Mouse (Mus musculus) neural tube, embryonic 15.5 days (tissue): ENCODE measurements around the gene Efcab5. TPM values are rescaled to one million over a fixed set of nuclear protein-coding genes. Genes with fewer than 3 reads are reported as not detected.

Experiments
- ATAC-seq: fragments of 200-750 bp; cut with Nextera tagmentation; 2 replicates; pipeline ENCODE4 v1.8.0; 2017; ENCODE audit warnings: mild to moderate bottlenecking, moderate TSS enrichment, moderate library complexity; ENCODE audit not compliant: low FRiP score
- H3K27ac ChIP-seq: fragments of 300-500 bp; sonication (generic); replicated peaks from 2 replicates; pipeline ENCODE4 v1.5.1; 2015; ENCODE audit warnings: mild to moderate bottlenecking, inconsistent platforms
- H3K27me3 ChIP-seq: fragments of 300-500 bp; sonication (generic); replicated peaks from 2 replicates; pipeline ENCODE4 v1.6.1; 2015; ENCODE audit warnings: inconsistent platforms
- H3K36me3 ChIP-seq: fragments of 300-500 bp; sonication (generic); 2 replicates; pipeline ENCODE4 v1.6.1; 2015; ENCODE audit warnings: inconsistent platforms
- H3K4me1 ChIP-seq: fragments of 300-500 bp; sonication (generic); 2 replicates; pipeline ENCODE4 v1.6.1; 2015; ENCODE audit warnings: inconsistent platforms
- H3K4me2 ChIP-seq: fragments of 300-500 bp; sonication (generic); 2 replicates; pipeline ENCODE4 v1.6.1; 2015; ENCODE audit warnings: inconsistent platforms, mild to moderate bottlenecking, moderate library complexity
- H3K4me3 ChIP-seq: fragments of 300-500 bp; sonication (generic); replicated peaks from 2 replicates; pipeline ENCODE4 v1.5.1; 2015; ENCODE audit warnings: mild to moderate bottlenecking, inconsistent platforms
- H3K9ac ChIP-seq: fragments of 300-500 bp; sonication (generic); replicated peaks from 2 replicates; pipeline ENCODE4 v1.6.1; 2015; ENCODE audit warnings: mild to moderate bottlenecking, inconsistent platforms
- H3K9me3 ChIP-seq: fragments of 300-500 bp; sonication (generic); replicated peaks from 2 replicates; pipeline ENCODE4 v1.6.1; 2016; ENCODE audit warnings: inconsistent platforms
- WGBS: fragments of 180-500 bp; shearing (Covaris S2); methylation state at CpG from one replicate; pipeline ENCODE4 v1.1.7; 2015; ENCODE audit warnings: mixed read lengths; 5-methylcytosine and 5-hydroxymethylcytosine counted together
- polyA plus RNA-seq: library from polyadenylated mRNA; unstranded; fragments of >200 nt; fragmentation: Nextera tagmentation; extraction: Ambion mirVana; gene quantifications from 2 replicates; pipeline ENCODE4 v1.2.1, GENCODE M21; 2015

Gene Efcab5
- polyA plus RNA-seq, 1 experiment from 2014 or later, result 0.77 TPM

DNA sequence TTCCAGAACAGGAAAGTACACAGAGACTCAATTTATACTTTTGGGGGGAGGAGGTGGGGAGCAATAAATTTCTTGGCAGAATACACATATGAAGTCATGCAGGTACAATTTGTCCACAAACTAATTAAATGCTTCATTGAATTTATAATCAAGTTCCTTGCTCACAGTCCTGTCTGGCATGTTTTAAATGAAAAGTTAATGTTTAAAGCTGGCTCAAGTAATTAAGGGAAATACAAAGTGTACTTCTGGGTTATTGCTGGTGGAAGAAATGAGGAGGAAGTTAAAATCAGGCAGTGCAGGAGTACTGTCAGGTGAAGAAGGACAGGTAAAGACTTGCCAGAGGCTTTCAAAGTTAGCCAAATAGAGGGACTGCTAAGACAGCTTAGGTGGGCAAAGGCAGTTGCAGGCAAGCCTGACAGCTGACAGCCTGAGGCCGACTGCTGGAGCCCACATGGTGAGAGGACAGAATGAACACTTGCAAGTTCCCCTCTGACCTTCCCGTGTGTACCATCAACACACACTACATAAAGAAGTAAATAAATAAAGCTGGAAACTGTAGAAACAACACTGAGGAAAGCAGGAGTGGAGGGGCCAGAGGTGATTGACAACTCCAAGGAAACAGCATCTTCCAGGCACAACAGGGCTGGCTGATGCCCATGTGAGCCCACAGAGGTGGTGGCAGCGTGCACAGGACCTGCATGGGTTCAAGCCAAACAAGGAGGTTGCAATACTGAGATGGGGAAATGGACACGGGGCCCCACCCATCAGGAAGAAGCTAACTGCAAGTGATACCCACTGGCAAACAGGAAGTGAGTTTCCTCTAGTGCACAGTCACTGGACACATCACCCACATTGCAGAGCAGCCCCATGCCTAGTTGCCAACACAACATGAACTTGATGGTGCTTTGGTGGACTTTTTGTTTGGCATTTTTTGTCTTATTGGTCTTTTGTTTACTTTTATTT, 7.7 kb upstream of the Efcab5 start:
- H3K27me3 ChIP-seq, result 0 out of 2 replicates have a peak, but pooled peaks cover 4% of the 10 kb centered on the region
- no peak for ATAC-seq
- H3K4me1 ChIP-seq, result 0 out of 2 replicates have a peak, but pooled peaks cover 4% of the 10 kb centered on the region
- WGBS, result 43% methylated on average over 4 of the region's 4 CpGs
- H3K27ac ChIP-seq, result no peak overlapping the region
- no peaks in the 10 kb centered on the region for H3K9me3 ChIP-seq
- H3K4me2 ChIP-seq, result no peak overlapping the region
- no peak overlapping the region for H3K9ac ChIP-seq
- H3K36me3 ChIP-seq, result no peaks in the 10 kb centered on the region
- H3K4me3 ChIP-seq, result no peak overlapping the region

DNA sequence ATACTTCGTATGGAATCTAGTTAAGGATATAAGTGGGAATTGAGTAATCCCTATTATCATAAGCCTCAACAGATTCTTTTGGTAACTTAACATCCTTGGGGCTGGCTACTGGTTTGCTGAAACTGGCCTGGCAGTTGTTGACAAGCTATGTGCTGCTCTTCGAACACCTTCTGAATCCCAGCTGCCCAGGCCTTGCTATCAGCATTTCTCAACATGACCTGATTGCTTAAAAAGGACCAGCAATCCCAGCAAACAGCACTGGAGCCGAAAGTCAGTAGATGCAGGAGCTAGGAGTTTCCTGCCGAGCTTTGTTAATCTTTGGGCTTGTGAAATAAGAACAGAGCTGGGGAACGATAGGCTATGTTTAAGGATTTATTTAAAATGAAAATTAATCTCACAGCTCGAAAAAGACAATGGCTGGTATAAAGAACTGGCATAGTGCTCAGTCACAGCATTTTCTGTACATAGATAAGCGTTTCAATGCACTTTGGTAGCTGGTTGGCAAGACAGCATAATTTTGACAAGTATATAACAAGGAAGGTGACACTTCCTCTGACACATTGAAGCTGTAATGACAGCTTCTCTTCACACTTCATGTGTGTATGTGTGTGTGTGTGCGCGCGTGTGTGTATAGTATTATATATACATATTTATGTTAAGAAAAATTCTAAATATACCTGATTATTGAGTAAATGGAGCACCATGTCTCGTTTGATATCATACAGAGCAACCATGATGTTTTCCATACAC, 6.8 kb upstream of the Efcab5 start:
- no peak overlapping the region for H3K9ac ChIP-seq
- WGBS, result 81% methylated on average over 11 of the region's 11 CpGs
- H3K27ac ChIP-seq, result no peak overlapping the region
- no peak overlapping the region for H3K4me3 ChIP-seq
- H3K27me3 ChIP-seq, result 0 out of 2 replicates have a peak, but pooled peaks cover 4% of the 10 kb centered on the region
- 0 out of 2 replicates have a peak, but pooled peaks cover 4% of the 10 kb centered on the region for H3K4me1 ChIP-seq
- H3K36me3 ChIP-seq, result no peaks in the 10 kb centered on the region
- no peak overlapping the region for H3K4me2 ChIP-seq
- H3K9me3 ChIP-seq, result no peaks in the 10 kb centered on the region
- ATAC-seq, result no peak

DNA sequence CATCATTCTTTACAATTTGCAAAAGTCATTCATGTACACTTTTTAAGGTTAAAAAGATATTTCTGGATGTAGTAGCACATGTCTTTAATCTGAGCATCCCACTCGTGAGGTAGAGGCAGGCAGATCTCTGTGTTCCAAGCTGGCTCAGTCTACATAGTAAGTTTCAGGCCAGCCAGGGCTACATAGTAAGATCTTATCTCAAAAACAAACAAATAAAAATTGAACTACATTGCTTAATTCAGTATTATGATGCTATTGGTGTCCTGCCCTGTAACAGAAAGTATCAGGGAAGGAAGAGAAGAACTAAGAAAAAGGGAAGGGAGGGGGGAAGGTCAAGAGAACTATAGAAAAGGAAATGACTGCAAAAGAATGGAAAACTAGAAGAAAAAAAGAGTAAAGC, 6.0 kb upstream of the Efcab5 start:
- no peak overlapping the region for H3K27ac ChIP-seq
- no peak overlapping the region for H3K9ac ChIP-seq
- no peaks in the 10 kb centered on the region for H3K9me3 ChIP-seq
- 0 out of 2 replicates have a peak, but pooled peaks cover 4% of the 10 kb centered on the region for H3K27me3 ChIP-seq
- H3K4me1 ChIP-seq, result 0 out of 2 replicates have a peak, but pooled peaks cover 4% of the 10 kb centered on the region
- 70% methylated on average over 1 of the region's 1 CpGs for WGBS
- no peaks in the 10 kb centered on the region for H3K36me3 ChIP-seq
- no peak overlapping the region for H3K4me2 ChIP-seq
- H3K4me3 ChIP-seq, result no peak overlapping the region
- ATAC-seq, result no peak

DNA sequence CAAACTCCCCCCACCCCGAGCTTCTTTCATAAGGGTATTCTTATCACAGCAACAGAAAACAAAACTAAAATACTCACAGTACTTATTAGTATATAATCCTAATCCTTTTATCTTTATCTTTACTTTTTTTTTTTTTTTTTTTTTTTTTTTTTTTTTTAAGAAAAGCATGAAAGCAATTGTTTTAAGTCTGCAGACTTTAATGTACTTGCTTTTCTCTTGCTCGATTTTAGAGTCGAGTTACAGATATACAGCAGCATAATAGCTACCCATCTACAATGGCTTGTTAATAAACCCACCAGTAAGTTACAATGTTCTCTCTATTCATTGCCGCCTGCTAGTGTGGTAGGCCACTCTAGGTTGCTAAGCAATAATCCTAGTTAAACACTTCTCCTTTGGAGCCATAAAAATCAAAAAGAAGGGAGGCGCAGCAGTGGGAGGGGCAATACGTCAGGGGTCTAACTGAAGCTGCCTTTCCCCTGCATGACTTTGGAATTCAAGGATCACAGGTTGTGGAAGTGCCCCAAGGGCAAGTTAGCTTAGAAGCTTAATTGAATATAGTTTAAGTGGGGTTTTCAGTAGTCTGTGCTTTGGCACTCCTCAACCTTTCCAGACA, 5.3 kb upstream of the Efcab5 start:
- no peak for ATAC-seq

DNA sequence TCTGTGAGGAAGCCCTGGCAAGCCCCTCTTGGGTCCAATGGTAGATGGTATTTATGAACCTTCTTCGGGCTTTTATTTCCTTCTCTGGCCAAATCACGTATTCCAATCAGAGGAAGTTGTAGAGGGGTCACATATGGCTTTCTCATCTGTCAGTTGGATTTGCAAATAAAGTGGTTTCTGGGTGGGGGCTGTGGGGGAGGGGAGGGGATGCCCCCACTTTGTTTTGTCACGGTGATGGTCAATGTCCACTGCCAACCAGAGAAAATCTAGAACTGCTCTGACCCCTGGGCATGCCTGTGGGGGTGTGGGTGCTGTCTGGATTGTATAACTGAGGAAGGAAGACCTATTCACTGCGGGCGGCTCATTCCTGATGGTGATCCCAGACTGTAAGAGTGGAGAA, 4.6 kb upstream of the Efcab5 start:
- 43% methylated on average over 5 of the region's 5 CpGs for WGBS
- no peak overlapping the region for H3K4me3 ChIP-seq

More for the DNA sequence above, 5.3 kb upstream of the Efcab5 start:
- H3K27ac ChIP-seq, result no peak overlapping the region
- no peak overlapping the region for H3K4me3 ChIP-seq
- no peak overlapping the region for H3K9ac ChIP-seq
- H3K27me3 ChIP-seq, result 0 out of 2 replicates have a peak, but pooled peaks cover 4% of the 10 kb centered on the region
- WGBS, result 16% methylated on average over 6 of the region's 6 CpGs
- H3K4me1 ChIP-seq, result 0 out of 2 replicates have a peak, but pooled peaks cover 4% of the 10 kb centered on the region
- H3K36me3 ChIP-seq, result no peaks in the 10 kb centered on the region
- H3K9me3 ChIP-seq, result no peaks in the 10 kb centered on the region
- no peak overlapping the region for H3K4me2 ChIP-seq

DNA sequence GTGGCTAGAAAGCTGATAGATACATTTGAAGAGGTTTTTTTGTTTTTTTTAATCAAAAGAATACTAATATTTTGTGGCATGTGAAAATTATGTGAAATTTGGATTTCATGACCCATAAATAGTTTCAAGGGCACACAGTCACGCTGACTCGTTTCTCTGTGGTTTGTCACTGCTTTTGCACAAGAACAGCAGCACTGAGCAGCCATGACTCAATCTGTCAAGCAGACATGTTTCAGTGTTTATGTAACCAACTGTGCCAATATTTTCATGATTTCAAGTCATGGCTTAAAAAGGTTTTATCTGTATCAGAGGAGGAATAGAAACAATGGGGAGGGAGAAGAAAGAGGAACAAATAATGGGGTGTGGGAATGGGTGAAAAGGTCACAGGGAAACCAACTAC, 3.8 kb downstream of the Efcab5 start:
- Histone ChIP-seq H3K27ac (no peak overlapping the region), H3K9me3 (no peaks in the 10 kb centered on the region), H3K4me2 (no peak overlapping the region), H3K9ac (no peak overlapping the region), H3K27me3 (no peaks in the 10 kb centered on the region), H3K4me3 (no peak overlapping the region), H3K4me1 (peaks cover 6% of the 10 kb centered on the region; the same call in 1 of the 2 replicates), H3K36me3 (no peaks in the 10 kb centered on the region)
- ATAC-seq, result no peak
- WGBS, result 65% methylated on average over 2 of the region's 2 CpGs

More for the DNA sequence above, 4.6 kb upstream of the Efcab5 start:
- H3K27ac ChIP-seq, result no peak overlapping the region
- no peak overlapping the region for H3K9ac ChIP-seq
- 0 out of 2 replicates have a peak, but pooled peaks cover 4% of the 10 kb centered on the region for H3K4me1 ChIP-seq
- no peaks in the 10 kb centered on the region for H3K9me3 ChIP-seq
- no peak overlapping the region for H3K4me2 ChIP-seq
- H3K36me3 ChIP-seq, result no peaks in the 10 kb centered on the region
- 0 out of 2 replicates have a peak, but pooled peaks cover 4% of the 10 kb centered on the region for H3K27me3 ChIP-seq
- ATAC-seq, result no peak

DNA sequence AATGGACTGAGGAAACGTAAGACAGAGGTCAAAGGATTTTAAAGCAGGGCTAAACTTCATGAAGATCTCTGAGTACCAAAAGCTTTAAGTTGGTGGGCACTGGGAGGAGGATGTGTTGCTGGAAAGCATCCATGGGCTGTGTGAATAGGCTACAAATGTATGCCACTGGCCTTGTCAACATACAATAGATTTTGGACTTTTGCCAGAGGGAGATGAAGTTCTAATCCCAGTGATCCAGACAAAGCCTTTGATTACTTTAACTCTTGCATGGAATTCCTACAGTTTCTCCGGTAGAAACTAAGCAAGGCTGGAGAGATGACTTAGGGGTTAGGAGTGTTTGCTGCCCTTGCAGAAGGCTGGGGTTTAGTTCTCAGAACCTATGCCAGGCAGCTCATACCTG, 6.2 kb downstream of the Efcab5 start:
- H3K27ac ChIP-seq, result no peak overlapping the region
- H3K36me3 ChIP-seq, result no peaks in the 10 kb centered on the region
- H3K9me3 ChIP-seq, result no peaks in the 10 kb centered on the region
- H3K27me3 ChIP-seq, result no peaks in the 10 kb centered on the region
- H3K4me1 ChIP-seq, result peaks cover 6% of the 10 kb centered on the region; the same call in 1 of the 2 replicates
- H3K9ac ChIP-seq, result no peak overlapping the region
- WGBS, result 42% methylated on average over 2 of the region's 2 CpGs
- H3K4me3 ChIP-seq, result no peak overlapping the region
- no peak overlapping the region for H3K4me2 ChIP-seq
- ATAC-seq, result no peak

DNA sequence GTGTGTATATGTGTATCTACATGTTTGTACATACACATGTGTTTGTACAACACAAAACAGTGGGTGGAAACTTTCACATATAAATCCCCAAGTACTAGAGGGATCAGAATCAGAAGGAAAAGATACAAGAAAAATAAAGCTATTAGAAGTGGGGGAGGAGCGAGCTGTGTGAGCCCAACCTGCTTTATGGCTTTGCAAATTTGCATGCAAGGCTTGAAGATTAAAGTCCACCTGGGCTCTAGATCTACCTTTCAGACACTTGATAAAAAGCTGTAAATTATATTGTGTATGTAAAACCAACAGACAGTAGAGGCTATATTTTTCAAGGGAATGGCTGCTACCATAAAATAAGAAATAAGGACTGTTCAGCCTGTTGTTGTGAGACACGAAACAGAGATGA, 6.7 kb downstream of the Efcab5 start:
- H3K4me3 ChIP-seq, result no peak overlapping the region
- no peak for ATAC-seq
- H3K9ac ChIP-seq, result no peak overlapping the region
- H3K27me3 ChIP-seq, result no peaks in the 10 kb centered on the region
- no peak overlapping the region for H3K27ac ChIP-seq
- no peaks in the 10 kb centered on the region for H3K36me3 ChIP-seq
- WGBS, result 58% methylated on average over 2 of the region's 2 CpGs
- peaks cover 6% of the 10 kb centered on the region; the same call in 1 of the 2 replicates for H3K4me1 ChIP-seq
- no peak overlapping the region for H3K4me2 ChIP-seq
- no peaks in the 10 kb centered on the region for H3K9me3 ChIP-seq

DNA sequence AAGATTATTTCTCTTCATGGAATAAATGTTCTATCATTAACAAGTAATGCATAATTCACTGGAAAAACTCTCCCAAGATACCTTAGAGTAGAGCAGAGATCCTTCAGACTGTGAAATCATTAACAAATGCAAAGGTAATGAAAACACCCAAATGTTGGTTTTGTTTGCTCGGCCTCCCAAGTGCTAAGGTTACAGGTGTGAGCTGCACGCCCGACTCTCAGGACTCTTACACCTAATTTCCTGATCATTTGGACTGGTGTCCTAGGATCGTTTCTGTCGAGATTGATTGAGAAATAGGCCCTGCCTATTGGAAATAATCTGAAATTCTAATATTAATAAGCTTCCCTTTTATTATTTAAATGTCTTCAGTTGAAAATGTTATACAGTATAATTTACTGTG, 7.2 kb downstream of the Efcab5 start:
- no peak overlapping the region for H3K4me2 ChIP-seq
- H3K9ac ChIP-seq, result no peak overlapping the region
- H3K27me3 ChIP-seq, result no peaks in the 10 kb centered on the region
- H3K27ac ChIP-seq, result no peak overlapping the region
- no peak for ATAC-seq
- no peaks in the 10 kb centered on the region for H3K36me3 ChIP-seq
- no peak overlapping the region for H3K4me3 ChIP-seq
- no peaks in the 10 kb centered on the region for H3K9me3 ChIP-seq
- 75% methylated on average over 5 of the region's 5 CpGs for WGBS
- H3K4me1 ChIP-seq, result peaks cover 6% of the 10 kb centered on the region; the same call in 1 of the 2 replicates

DNA sequence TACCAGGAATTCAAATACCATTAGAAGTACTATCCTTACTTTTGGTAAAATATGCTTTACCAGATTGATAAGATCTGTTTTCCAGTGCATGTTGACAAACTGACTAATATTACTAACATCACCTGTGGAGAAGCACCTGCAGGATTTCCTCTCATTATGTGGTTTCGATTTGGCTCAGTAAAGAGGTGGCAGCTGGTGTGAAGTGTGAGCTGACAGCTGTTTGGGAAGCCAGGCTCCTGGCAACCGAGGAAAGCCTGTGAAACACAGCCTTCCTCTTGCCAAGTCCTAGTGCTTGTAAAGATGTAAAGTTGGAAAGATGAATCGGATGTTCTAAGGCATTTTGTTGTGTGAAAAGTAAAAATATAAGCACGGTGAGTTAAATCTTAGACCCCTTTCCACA, 7.9 kb downstream of the Efcab5 start:
- Histone ChIP-seq H3K36me3 (no peaks in the 10 kb centered on the region), H3K27me3 (no peaks in the 10 kb centered on the region), H3K9me3 (no peaks in the 10 kb centered on the region), H3K4me1 (peaks cover 6% of the 10 kb centered on the region; the same call in 1 of the 2 replicates), H3K4me2 (no peak overlapping the region), H3K27ac (no peak overlapping the region), H3K9ac (no peak overlapping the region), H3K4me3 (no peak overlapping the region)
- 48% methylated on average over 4 of the region's 4 CpGs for WGBS
- ATAC-seq, result no peak

DNA sequence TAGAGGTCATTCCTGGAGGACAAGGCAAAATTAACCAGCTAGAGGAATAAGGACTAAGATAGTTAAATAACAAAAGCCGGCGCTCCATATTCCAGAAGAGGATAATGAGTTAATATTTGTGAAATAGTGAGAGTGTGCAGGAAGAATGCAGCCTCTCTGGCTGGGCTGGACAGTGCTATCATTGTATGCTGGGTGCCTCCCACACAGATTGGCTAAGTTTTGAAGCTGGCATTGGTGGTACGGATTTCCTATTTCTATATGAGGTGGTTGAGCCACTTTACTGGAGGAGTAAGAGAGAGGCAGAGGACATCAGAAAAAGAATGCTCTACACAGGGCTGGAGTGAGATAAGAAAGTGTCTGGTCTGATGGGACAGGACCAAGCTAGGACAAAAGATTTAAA, 9.0 kb downstream of the Efcab5 start:
- Histone ChIP-seq H3K4me3 (no peak overlapping the region), H3K9me3 (no peaks in the 10 kb centered on the region), H3K36me3 (no peaks in the 10 kb centered on the region), H3K9ac (no peak overlapping the region), H3K27ac (no peak overlapping the region), H3K4me1 (peaks cover 6% of the 10 kb centered on the region; the same call in 1 of the 2 replicates), H3K27me3 (no peaks in the 10 kb centered on the region), H3K4me2 (no peak overlapping the region)
- WGBS, result 91% methylated on average over 3 of the region's 3 CpGs
- ATAC-seq, result no peak
